Mouse (Mus musculus) bone marrow macrophage, adult 2 months (primary cell): ENCODE results near the gene 1700049E17Rik1. TPM values are rescaled to one million over a fixed set of nuclear protein-coding genes. Genes with fewer than 3 reads are reported as not detected.
"Not testable (repeated sequence)": the region's sequence is repeated elsewhere in the genome, so short reads cannot be mapped to it uniquely, and the experiment has no call there.

Experiments used
- H3K27ac ChIP-seq: 2 replicates; pipeline ENCODE4 v1.5.1; 2012; ENCODE audit warnings: low read depth, low read length; ENCODE audit not compliant: insufficient read depth
- H3K4me1 ChIP-seq: 2 replicates; pipeline ENCODE4 v1.6.1; 2012; ENCODE audit warnings: low read length; ENCODE audit not compliant: control insufficient read depth, insufficient read depth
- H3K4me3 ChIP-seq: 2 replicates; pipeline ENCODE4 v1.5.1; 2012; ENCODE audit warnings: mild to moderate bottlenecking, low read length, moderate library complexity; ENCODE audit not compliant: insufficient read depth
- polyA plus RNA-seq: library from polyadenylated mRNA; stranded (reverse); fragments of >200 nt; gene quantifications from 2 replicates; pipeline ENCODE4 v1.2.4, GENCODE M21; 2012; ENCODE audit not compliant: missing spikeins, insufficient read depth, insufficient read length

Gene 1700049E17Rik1
- not detected in 2 replicates for polyA plus RNA-seq

DNA sequence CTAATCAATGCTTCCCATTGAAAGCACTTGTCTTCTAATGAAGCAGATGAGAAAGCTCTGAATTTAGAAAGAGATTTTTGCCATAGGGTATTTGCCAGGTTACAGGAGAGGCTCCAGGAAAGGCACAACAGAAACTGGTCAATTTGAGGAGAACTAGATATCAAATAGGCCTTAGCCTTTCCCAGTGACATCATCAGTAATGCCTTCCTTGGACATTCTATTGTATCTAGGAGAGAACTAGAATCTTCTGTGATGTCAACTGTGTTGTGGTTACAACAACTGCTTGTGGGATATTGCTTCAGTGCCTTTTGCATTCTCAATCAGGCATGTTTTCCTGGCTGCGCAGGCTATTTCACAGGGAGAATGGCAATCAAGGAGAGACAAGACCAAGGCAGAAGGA is at the start of gene 1700049E17Rik1:
1700049E17Rik1 (plus strand) TSS at position 301 of the 400 bp plus-strand sequence.
- not testable (repeated sequence) for H3K27ac ChIP-seq, H3K4me3 ChIP-seq

GRCm38 (mm10) chr14:41907190-41907589 is 17.6 kb upstream of the 1700049E17Rik1 start, which contains the start of gene Gm7980:
Gm7980 (minus strand) TSS chr14:41907290.
- not testable (repeated sequence) for H3K27ac ChIP-seq, H3K4me1 ChIP-seq, H3K4me3 ChIP-seq

More for the DNA sequence above, at the start of gene 1700049E17Rik1:
- not testable (repeated sequence) for H3K4me1 ChIP-seq

- not testable (repeated sequence) for H3K4me3 ChIP-seq, H3K4me1 ChIP-seq, H3K27ac ChIP-seq
These were observed 18.9 kb downstream of the 1700049E17Rik1 start, which contains the start of gene 1700024B05Rik for GRCm38 (mm10) chr14:41943695-41944094. 1700024B05Rik (plus strand) TSS chr14:41943995.

GRCm38 (mm10) chr14:41964095-41964494 is 39.3 kb downstream of the 1700049E17Rik1 start:
- H3K4me1 ChIP-seq, H3K27ac ChIP-seq, H3K4me3 ChIP-seq: not testable (repeated sequence)

- not testable (repeated sequence) for H3K4me3 ChIP-seq, H3K27ac ChIP-seq, H3K4me1 ChIP-seq
These were observed 43.1 kb downstream of the 1700049E17Rik1 start, which contains the start of gene Gm6401 for GRCm38 (mm10) chr14:41967827-41968226. Gm6401 (minus strand) TSS chr14:41967927.

GRCm38 (mm10) chr14:41968596-41968995 is 43.8 kb downstream of the 1700049E17Rik1 start:
- not testable (repeated sequence) for H3K4me1 ChIP-seq, H3K27ac ChIP-seq, H3K4me3 ChIP-seq

Other genes with a start within 250 kb of the 1700049E17Rik1 start
- gene Gm8068, start 223.1 kb upstream of the 1700049E17Rik1 start, polyA plus RNA-seq, result not detected in 2 replicates
- not detected in 2 replicates for gene Gm7929, start 174.3 kb upstream of the 1700049E17Rik1 start, polyA plus RNA-seq
- not detected in 2 replicates for gene Gm47189, start 152.5 kb upstream of the 1700049E17Rik1 start, polyA plus RNA-seq
- gene Gm7980, start 17.7 kb upstream of the 1700049E17Rik1 start, polyA plus RNA-seq, result not detected in 2 replicates
- not detected in 2 replicates for gene 1700024B05Rik, start 19.0 kb downstream of the 1700049E17Rik1 start, polyA plus RNA-seq
- not detected in 2 replicates for gene Gm6401, start 43.0 kb downstream of the 1700049E17Rik1 start, polyA plus RNA-seq
- gene Gm3543, start 58.4 kb downstream of the 1700049E17Rik1 start, polyA plus RNA-seq, result not detected in 2 replicates
- not detected in 2 replicates for gene Gm7951, start 192.4 kb downstream of the 1700049E17Rik1 start, polyA plus RNA-seq
- not detected in 2 replicates for gene Gm17027, start 237.7 kb downstream of the 1700049E17Rik1 start, polyA plus RNA-seq